Mouse (Mus musculus) hindbrain, embryonic 11.5 days (tissue): ENCODE data around the gene Ptprg. TPM values are rescaled to one million over a fixed set of nuclear protein-coding genes. Genes with fewer than 3 reads are reported as not detected.

Source experiments
- ATAC-seq: fragments of 200-750 bp; cut with Nextera tagmentation; 2 replicates; pipeline ENCODE4 v1.8.0; 2017; ENCODE audit warnings: mild to moderate bottlenecking, moderate TSS enrichment, moderate library complexity; ENCODE audit not compliant: low FRiP score
- DNase-seq: peaks from one replicate; pipeline ENCODE4 v3.0.0-alpha.2; 2015; ENCODE audit warnings: low spot score
- H3K27ac ChIP-seq: fragments of 300-500 bp; sonication (generic); 2 replicates; pipeline ENCODE4 v1.5.1; 2014; ENCODE audit warnings: mild to moderate bottlenecking, low read depth, low read length
- H3K27me3 ChIP-seq: fragments of 300-500 bp; sonication (generic); 2 replicates; pipeline ENCODE4 v1.6.1; 2014; ENCODE audit warnings: mild to moderate bottlenecking, low read length, moderate library complexity, mixed read lengths; ENCODE audit not compliant: control insufficient read depth, insufficient read depth
- H3K36me3 ChIP-seq: fragments of 300-500 bp; sonication (generic); 2 replicates; pipeline ENCODE4 v1.6.1; 2014; ENCODE audit warnings: mild to moderate bottlenecking, low read length, moderate library complexity, mixed read lengths; ENCODE audit not compliant: control insufficient read depth, insufficient read depth
- H3K4me1 ChIP-seq: fragments of 300-500 bp; sonication (generic); replicated peaks from 2 replicates; pipeline ENCODE4 v1.6.1; 2014; ENCODE audit warnings: low read length, mixed read lengths; ENCODE audit not compliant: control insufficient read depth, insufficient read depth
- H3K4me2 ChIP-seq: fragments of 300-500 bp; sonication (generic); replicated peaks from 2 replicates; pipeline ENCODE4 v1.6.1; 2014; ENCODE audit warnings: mild to moderate bottlenecking, low read depth, low read length
- H3K4me3 ChIP-seq: fragments of 300-500 bp; sonication (generic); 2 replicates; pipeline ENCODE4 v1.5.1; 2014; ENCODE audit warnings: low read depth, low read length
- H3K9ac ChIP-seq: fragments of 300-500 bp; sonication (generic); 2 replicates; pipeline ENCODE4 v1.6.1; 2014; ENCODE audit warnings: low read depth, low read length
- H3K9me3 ChIP-seq: fragments of 300-500 bp; sonication (generic); 2 replicates; pipeline ENCODE4 v1.6.1; 2016; ENCODE audit warnings: low read length; ENCODE audit not compliant: control insufficient read depth
- WGBS: fragments of 180-500 bp; shearing (Covaris S2); extraction: QIAGEN DNeasy Blood & Tissue Kit; methylation state at CpG from one replicate; pipeline ENCODE4 v1.1.7; 2014; 5-methylcytosine and 5-hydroxymethylcytosine counted together
- polyA plus RNA-seq: library from polyadenylated mRNA; unstranded; fragments of >200 nt; fragmentation: Nextera tagmentation; extraction: Ambion mirVana; gene quantifications from 2 replicates; pipeline ENCODE4 v1.2.1, GENCODE M21; 2014

Gene Ptprg
- polyA plus RNA-seq, 1 experiment from 2014 or later: 45.0 TPM

- DNase-seq: no peak
- Histone ChIP-seq H3K4me3 (no peak overlapping the region), H3K27ac (no peak overlapping the region), H3K4me1 (no peaks in the 10 kb centered on the region), H3K9me3 (no peaks in the 10 kb centered on the region), H3K4me2 (no peak overlapping the region), H3K9ac (no peak overlapping the region), H3K36me3 (no peaks in the 10 kb centered on the region), H3K27me3 (no peaks in the 10 kb centered on the region)
- ATAC-seq: no peak
Measured at GRCm38 (mm10) chr14:11640372-11640771, 87.0 kb downstream of the Ptprg start.

GRCm38 (mm10) chr14:11640996-11641395 is 87.7 kb downstream of the Ptprg start:
- no peak for ATAC-seq
- 93% methylated on average over 3 of the region's 3 CpGs for WGBS
- no peak overlapping the region for H3K9ac ChIP-seq

GRCm38 (mm10) chr14:11642977-11643376 is 89.6 kb downstream of the Ptprg start:
- Histone ChIP-seq H3K27me3 (no peaks in the 10 kb centered on the region), H3K4me1 (no peaks in the 10 kb centered on the region), H3K36me3 (no peaks in the 10 kb centered on the region), H3K4me3 (no peak overlapping the region), H3K27ac (no peak overlapping the region), H3K9ac (no peak overlapping the region), H3K4me2 (no peak overlapping the region), H3K9me3 (no peaks in the 10 kb centered on the region)
- DNase-seq: no peak
- WGBS: 100% methylated on average over 1 of the region's 1 CpGs
- ATAC-seq: no peak

More at GRCm38 (mm10) chr14:11640996-11641395, 87.7 kb downstream of the Ptprg start:
- H3K27ac ChIP-seq: no peak overlapping the region
- H3K4me3 ChIP-seq: no peak overlapping the region
- H3K36me3 ChIP-seq: no peaks in the 10 kb centered on the region
- no peaks in the 10 kb centered on the region for H3K4me1 ChIP-seq
- H3K9me3 ChIP-seq: no peaks in the 10 kb centered on the region
- no peak overlapping the region for H3K4me2 ChIP-seq
- no peak for DNase-seq
- H3K27me3 ChIP-seq: no peaks in the 10 kb centered on the region

- 86% methylated on average over 6 of the region's 6 CpGs for WGBS
- ATAC-seq: no peak
- H3K4me3 ChIP-seq: no peak overlapping the region
- no peaks in the 10 kb centered on the region for H3K4me1 ChIP-seq
- H3K27me3 ChIP-seq: no peaks in the 10 kb centered on the region
- H3K9ac ChIP-seq: no peak overlapping the region
- H3K4me2 ChIP-seq: no peak overlapping the region
- no peak for DNase-seq
- no peaks in the 10 kb centered on the region for H3K36me3 ChIP-seq
- no peaks in the 10 kb centered on the region for H3K9me3 ChIP-seq
- H3K27ac ChIP-seq: no peak overlapping the region
Measured at GRCm38 (mm10) chr14:11657374-11657773, 104.0 kb downstream of the Ptprg start.

- Histone ChIP-seq H3K4me1 (0 out of 2 replicates have a peak, but pooled peaks cover 2% of the 10 kb centered on the region), H3K27ac (no peak overlapping the region), H3K27me3 (no peaks in the 10 kb centered on the region), H3K9me3 (no peaks in the 10 kb centered on the region), H3K4me3 (no peak overlapping the region), H3K4me2 (no peak overlapping the region), H3K9ac (no peak overlapping the region), H3K36me3 (no peaks in the 10 kb centered on the region)
- 14% methylated on average over 11 of the region's 11 CpGs for WGBS
- ATAC-seq (no peak), DNase-seq (no peak)
Measured at GRCm38 (mm10) chr14:11663661-11664215, 110.4 kb downstream of the Ptprg start.

- DNase-seq (no peak), ATAC-seq (no peak)
- no peaks in the 10 kb centered on the region for H3K36me3 ChIP-seq
- no peaks in the 10 kb centered on the region for H3K9me3 ChIP-seq
- H3K27ac ChIP-seq: no peak overlapping the region
- no peak overlapping the region for H3K4me3 ChIP-seq
- no peaks in the 10 kb centered on the region for H3K27me3 ChIP-seq
- no peak overlapping the region for H3K4me2 ChIP-seq
- WGBS: 34% methylated on average over 9 of the region's 9 CpGs
- no peak overlapping the region for H3K9ac ChIP-seq
- 0 out of 2 replicates have a peak, but pooled peaks cover 2% of the 10 kb centered on the region for H3K4me1 ChIP-seq
Measured at GRCm38 (mm10) chr14:11664302-11664701, 111.0 kb downstream of the Ptprg start.

- Histone ChIP-seq H3K36me3 (no peaks in the 10 kb centered on the region), H3K9ac (no peak overlapping the region), H3K4me2 (no peak overlapping the region), H3K27ac (no peak overlapping the region), H3K4me1 (0 out of 2 replicates have a peak, but pooled peaks cover 2% of the 10 kb centered on the region), H3K27me3 (no peaks in the 10 kb centered on the region), H3K4me3 (no peak overlapping the region), H3K9me3 (no peaks in the 10 kb centered on the region)
- DNase-seq: no peak
- no peak for ATAC-seq
- WGBS: 77% methylated on average over 7 of the region's 7 CpGs
Measured at GRCm38 (mm10) chr14:11665046-11665445, 111.7 kb downstream of the Ptprg start.

- Histone ChIP-seq H3K9me3 (no peaks in the 10 kb centered on the region), H3K27me3 (no peaks in the 10 kb centered on the region), H3K9ac (no peak overlapping the region), H3K4me2 (no peak overlapping the region), H3K4me1 (0 out of 2 replicates have a peak, but pooled peaks cover 2% of the 10 kb centered on the region), H3K36me3 (no peaks in the 10 kb centered on the region), H3K27ac (no peak overlapping the region), H3K4me3 (no peak overlapping the region)
- ATAC-seq (peak; percentile 33; the same call in 1 of the 2 replicates), DNase-seq (no peak)
- 19% methylated on average over 3 of the region's 3 CpGs for WGBS
Measured at GRCm38 (mm10) chr14:11667762-11668161, 114.4 kb downstream of the Ptprg start.

GRCm38 (mm10) chr14:11670847-11671246 is 117.5 kb downstream of the Ptprg start:
- H3K9me3 ChIP-seq: no peaks in the 10 kb centered on the region
- no peak overlapping the region for H3K4me2 ChIP-seq
- H3K27ac ChIP-seq: no peak overlapping the region
- WGBS: 9% methylated on average over 6 of the region's 6 CpGs
- ATAC-seq (no peak), DNase-seq (peak; percentile 22)
- H3K4me3 ChIP-seq: no peak overlapping the region
- H3K36me3 ChIP-seq: no peaks in the 10 kb centered on the region
- no peak overlapping the region for H3K9ac ChIP-seq
- H3K4me1 ChIP-seq: 0 out of 2 replicates have a peak, but pooled peaks cover 2% of the 10 kb centered on the region
- H3K27me3 ChIP-seq: no peaks in the 10 kb centered on the region
